Mouse (Mus musculus) CH12.LX (cell line): ENCODE results near the gene Cntfr. TPM values are rescaled to one million over a fixed set of nuclear protein-coding genes. Genes with fewer than 3 reads are reported as not detected.
"Not testable (repeated sequence)": the region's sequence is repeated elsewhere in the genome, so short reads cannot be mapped to it uniquely, and the experiment has no call there.

Source experiments
- DNase-seq: peaks from one replicate; pipeline ENCODE4 v3.0.0-alpha.2; 2013; ENCODE audit errors: extremely low read depth
- H3K27ac ChIP-seq: 2 replicates; pipeline ENCODE4 v1.5.1; 2012; ENCODE audit warnings: low read depth, mild to moderate bottlenecking, control low read depth, moderate library complexity; ENCODE audit not compliant: insufficient read depth
- H3K27me3 ChIP-seq: replicated peaks from 2 replicates; pipeline ENCODE3; 2012; ENCODE audit warnings: inconsistent platforms
- H3K36me3 ChIP-seq, 2 experiments: replicated peaks in 1 of 2; 2 replicates each; pipeline versions ENCODE3 to v1.6.1; 2012; ENCODE audit warnings: inconsistent platforms in 1 of 2, low read length in 1 of 2, mild to moderate bottlenecking in 1 of 2, mixed read lengths in 1 of 2, moderate library complexity in 1 of 2; ENCODE audit not compliant: control insufficient read depth in 1 of 2, insufficient read depth in 1 of 2
- H3K4me1 ChIP-seq, 2 experiments: 2 replicates each; pipeline ENCODE4 v1.6.1; 2012; ENCODE audit warnings: inconsistent platforms in 1 of 2, moderate library complexity in 1 of 2; ENCODE audit not compliant: insufficient read depth in 2 of 2, control insufficient read depth in 1 of 2
- H3K4me2 ChIP-seq: 2 replicates; pipeline ENCODE4 v1.6.1; 2012; ENCODE audit warnings: low read depth, mild to moderate bottlenecking, control low read depth; ENCODE audit not compliant: poor library complexity, insufficient read depth, severe bottlenecking
- H3K4me3 ChIP-seq, 3 experiments: fragments of 150-350 bp in 1 of 3; sonication (generic) in 1 of 3; replicated peaks in 1 of 3; 2 replicates each; pipeline versions ENCODE3 to v1.5.1; 2011 to 2012; ENCODE audit warnings: low read depth in 2 of 3, low read length in 2 of 3, mild to moderate bottlenecking in 2 of 3, moderate library complexity in 2 of 3, control low read depth in 1 of 3, improper control_type of control experiment in 1 of 3, inconsistent platforms in 1 of 3, mixed read lengths in 1 of 3; ENCODE audit not compliant: poor library complexity in 1 of 3
- H3K79me2 ChIP-seq: replicated peaks from 2 replicates; pipeline ENCODE4 v1.6.1; 2012; ENCODE audit warnings: mild to moderate bottlenecking, moderate library complexity; ENCODE audit not compliant: control insufficient read depth, poor library complexity, insufficient read depth, severe bottlenecking; ENCODE audit errors: extremely low read depth
- H3K9ac ChIP-seq: 2 replicates; pipeline ENCODE4 v1.6.1; 2012; ENCODE audit warnings: low read depth, mild to moderate bottlenecking, control low read depth, moderate library complexity; ENCODE audit not compliant: insufficient read depth
- H3K9me3 ChIP-seq: replicated peaks from 2 replicates; pipeline ENCODE3; 2012; ENCODE audit warnings: low read length, inconsistent platforms, mixed read lengths
- E2F4 ChIP-seq: IDR thresholded peaks from 2 replicates; pipeline ENCODE4 v1.6.1; 2011; ENCODE audit warnings: low read depth, low read length, improper control_type of control experiment; ENCODE audit not compliant: insufficient replicate concordance
- HCFC1 ChIP-seq: IDR thresholded peaks from 2 replicates; pipeline ENCODE4 v1.6.1; 2012; ENCODE audit warnings: low read depth, mild to moderate bottlenecking, inconsistent platforms, low read length, improper control_type of control experiment
- JUND ChIP-seq: conservative IDR thresholded peaks from 2 replicates; pipeline ENCODE4 v1.6.1; 2011; ENCODE audit warnings: low read depth, low read length, improper control_type of control experiment
- MAZ ChIP-seq: IDR thresholded peaks from 2 replicates; pipeline ENCODE4 v1.6.1; 2012; ENCODE audit warnings: low read depth, mild to moderate bottlenecking, inconsistent platforms, low read length, improper control_type of control experiment, moderate library complexity
- MXI1 ChIP-seq: IDR thresholded peaks from 2 replicates; pipeline ENCODE4 v1.6.1; 2011; ENCODE audit warnings: mild to moderate bottlenecking, low read depth, low read length, improper control_type of control experiment
- MYC ChIP-seq: IDR thresholded peaks from 2 replicates; pipeline ENCODE4 v1.6.1; 2011; ENCODE audit warnings: low read depth, mild to moderate bottlenecking, improper control_type of control experiment, low read length
- PAX5 ChIP-seq: IDR thresholded peaks from 2 replicates; pipeline ENCODE4 v1.6.1; 2012; ENCODE audit warnings: low read length, inconsistent platforms, mixed read lengths
- POLR2A ChIP-seq: IDR thresholded peaks from 2 replicates; pipeline ENCODE4 v1.6.1; 2011; ENCODE audit warnings: low read depth, mild to moderate bottlenecking, improper control_type of control experiment, low read length
- RCOR1 ChIP-seq: conservative IDR thresholded peaks from 2 replicates; pipeline ENCODE4 v1.6.1; 2012; ENCODE audit warnings: low read depth, mild to moderate bottlenecking, inconsistent platforms, low read length, improper control_type of control experiment
- SMC3 ChIP-seq: IDR thresholded peaks from 2 replicates; pipeline ENCODE4 v1.6.1; 2011; ENCODE audit warnings: low read depth, low read length, improper control_type of control experiment
- TBP ChIP-seq: conservative IDR thresholded peaks from 2 replicates; pipeline ENCODE4 v1.6.1; 2011; ENCODE audit warnings: low read depth, low read length, improper control_type of control experiment
- UBTF ChIP-seq: IDR thresholded peaks from 2 replicates; pipeline ENCODE4 v1.6.1; 2012; ENCODE audit warnings: low read depth, mild to moderate bottlenecking, inconsistent platforms, low read length, improper control_type of control experiment, moderate library complexity
- ZC3H11A ChIP-seq: IDR thresholded peaks from 2 replicates; pipeline ENCODE4 v1.6.1; 2012; ENCODE audit warnings: low read depth, mild to moderate bottlenecking, inconsistent platforms, low read length, improper control_type of control experiment
- ZMIZ1 ChIP-seq: IDR thresholded peaks from 2 replicates; pipeline ENCODE4 v1.6.1; 2012; ENCODE audit warnings: low read depth, mild to moderate bottlenecking, inconsistent platforms, low read length, improper control_type of control experiment
- dilution Hi-C: fragments of 300-500 bp; cut with MboI; formaldehyde crosslinking; loops from 2 replicates; pipeline ENCODE4 v1.14.3; 2020; ENCODE audit warnings: low sequenced_read_pairs; ENCODE audit not compliant: extremely low pct_unique_long_range_greater_than_20kb, extremely low pct_ligation_motif_present
- in situ Hi-C: fragments of 300-500 bp; cut with MboI; formaldehyde crosslinking; loops from 3 replicates; pipeline ENCODE4 v1.14.3; 2019; ENCODE audit warnings: low sequenced_read_pairs, low pct_ligation_motif_present, low pct_unique_long_range_greater_than_20kb, mixed read lengths
- polyA plus RNA-seq: library from polyadenylated mRNA; unstranded; fragments of >175 nt; gene quantifications from 2 replicates; pipeline ENCODE4 v1.2.1, GENCODE M21; 2012; ENCODE audit warnings: low read depth; ENCODE audit not compliant: insufficient read length
- total RNA-seq, 2 experiments: library from RNA; depleted of rRNA; stranded (reverse); fragments of 300-350 nt in 1 of 2; fragments of >200 nt in 1 of 2; gene quantifications; 2 replicates each; pipeline ENCODE4 v1.2.3; 2012 to 2014

Gene Cntfr
- total and polyA plus RNA-seq, 3 experiments: not detected

- peaks cover 7 to 21% of the 10 kb centered on the region in 2 experiments for H3K4me1 ChIP-seq
- no peak overlapping the region for H3K4me2 ChIP-seq
- in situ Hi-C loops: no loop called here
- H3K9me3 ChIP-seq: no peaks in the 10 kb centered on the region
- peaks cover 0 to 5% of the 10 kb centered on the region in 2 experiments for H3K36me3 ChIP-seq
- H3K27me3 ChIP-seq: peaks cover 48% of the 10 kb centered on the region
- no peaks in the 10 kb centered on the region for H3K79me2 ChIP-seq
- TF ChIP-seq TBP (no peak), UBTF (no peak), ZMIZ1 (no peak), HCFC1 (no peak)
- TF ChIP-seq, all 38 proteins: peak for 0
- Histone ChIP-seq H3K9ac (no peak overlapping the region), H3K27ac (no peak overlapping the region), H3K4me3 (no peak overlapping the region)
- dilution Hi-C loops: no loop called here
- DNase-seq: no peak
Observed at GRCm38 (mm10) chr4:41705922-41706754, 9.2 kb upstream of the Cntfr start.

DNA sequence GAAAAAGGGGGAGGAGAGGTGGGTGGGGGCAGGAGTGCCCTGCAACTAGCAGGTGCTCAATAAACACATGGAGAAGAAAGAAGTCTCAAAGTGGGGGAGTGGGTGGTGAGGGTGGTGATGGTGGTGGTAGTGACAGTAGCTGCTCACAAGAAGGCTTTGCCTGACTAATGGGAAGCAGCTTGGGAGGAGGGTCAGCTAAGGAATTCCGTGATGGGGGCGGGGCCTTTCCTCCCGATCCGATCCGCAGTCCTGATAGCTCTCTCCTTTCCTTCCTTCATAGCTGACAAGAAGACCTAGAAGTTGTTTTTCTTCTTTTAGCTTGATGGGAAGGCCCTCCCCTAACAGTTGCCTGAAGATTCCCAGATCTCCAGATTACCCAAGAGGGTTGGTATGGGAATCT, 7.8 kb upstream of the Cntfr start:
- Histone ChIP-seq H3K27me3 (peaks cover 48% of the 10 kb centered on the region), H3K27ac (no peak overlapping the region), H3K36me3 (no peaks in the 10 kb centered on the region)
- TF ChIP-seq POLR2A: no peak
- TF ChIP-seq MXI1: no peak
- TF ChIP-seq SMC3: no peak
- TF ChIP-seq MAZ: no peak
- TF ChIP-seq JUND: no peak
- no peak for TF ChIP-seq E2F4
- TF ChIP-seq ZC3H11A: no peak
- TF ChIP-seq ZMIZ1: no peak
- TF ChIP-seq PAX5: no peak
- TF ChIP-seq RCOR1: no peak
- TF ChIP-seq MYC: no peak
- TF ChIP-seq, all 38 proteins: peak for 0
- DNase-seq: no peak
- Histone ChIP-seq H3K4me2 (no peak overlapping the region), H3K9me3 (no peaks in the 10 kb centered on the region), H3K79me2 (no peaks in the 10 kb centered on the region), H3K4me3 (no peak overlapping the region), H3K9ac (no peak overlapping the region), H3K4me1 (peaks cover 7 to 18% of the 10 kb centered on the region in 2 experiments)
- in situ Hi-C loops (no loop called here), dilution Hi-C loops (no loop called here)

DNA sequence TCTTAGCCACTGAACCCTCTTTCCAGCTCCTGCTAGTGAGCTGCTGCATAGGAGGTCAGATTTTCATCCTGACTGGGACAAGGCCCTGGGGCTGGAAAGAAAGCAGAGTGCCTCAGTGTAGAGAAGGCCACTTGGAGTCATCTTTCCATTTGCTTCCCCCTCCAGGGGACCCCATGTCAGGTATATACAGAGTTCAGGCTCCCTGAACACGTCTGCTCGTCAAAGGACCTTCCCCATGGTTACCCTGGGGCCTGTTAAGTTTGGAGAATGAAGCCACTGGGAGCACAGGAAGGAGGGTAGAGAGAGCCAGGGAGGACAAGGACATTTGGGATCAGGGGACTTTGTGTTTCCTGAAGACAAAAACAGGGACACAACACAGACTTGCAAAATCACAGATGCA, 5.3 kb upstream of the Cntfr start:
- dilution Hi-C loops, H3K4me3 ChIP-seq, H3K27ac ChIP-seq, H3K36me3 ChIP-seq, H3K79me2 ChIP-seq, H3K4me2 ChIP-seq, H3K9ac ChIP-seq, in situ Hi-C loops, DNase-seq, H3K9me3 ChIP-seq: not testable (repeated sequence)
- Histone ChIP-seq H3K4me1 (peaks cover 4 to 13% of the 10 kb centered on the region in 2 experiments), H3K27me3 (peaks cover 40% of the 10 kb centered on the region)

DNA sequence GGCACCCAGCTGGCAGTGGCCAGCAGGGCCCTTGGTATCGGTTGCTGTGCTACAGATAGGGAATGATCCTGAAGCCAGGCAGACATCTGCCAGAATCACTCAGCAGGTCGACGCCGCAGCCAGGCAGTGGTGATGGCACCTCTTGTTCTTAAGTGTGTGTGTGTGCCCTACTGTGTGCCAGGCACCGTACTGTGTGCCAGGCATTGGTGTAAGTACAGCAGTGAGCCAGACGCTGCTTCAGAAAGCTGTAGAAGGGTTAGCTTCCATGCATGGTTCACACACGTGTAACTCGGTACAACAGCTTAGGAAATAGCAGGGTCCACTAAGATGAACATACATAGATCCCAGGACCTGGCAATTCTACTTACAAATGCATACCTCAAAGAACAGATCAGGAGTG, 3.3 kb upstream of the Cntfr start:
- H3K4me1 ChIP-seq, H3K4me3 ChIP-seq, H3K79me2 ChIP-seq, H3K36me3 ChIP-seq, H3K4me2 ChIP-seq, in situ Hi-C loops, H3K27ac ChIP-seq, dilution Hi-C loops, H3K9ac ChIP-seq, DNase-seq, H3K9me3 ChIP-seq: not testable (repeated sequence)
- H3K27me3 ChIP-seq: peaks cover 22% of the 10 kb centered on the region
